Mouse (Mus musculus): ENCODE measurements around the gene Ufd1. TPM values are rescaled to one million over a fixed set of nuclear protein-coding genes. Genes with fewer than 3 reads are reported as not detected.
A peak's percentile ranks its signal among the peaks of the same experiment; 100 is the strongest.

Gene Ufd1
- 118 and 120 TPM in 2 replicates for polyA plus RNA-seq (2016; fragmentation: Nextera tagmentation; extraction: Ambion mirVana)

DNA sequence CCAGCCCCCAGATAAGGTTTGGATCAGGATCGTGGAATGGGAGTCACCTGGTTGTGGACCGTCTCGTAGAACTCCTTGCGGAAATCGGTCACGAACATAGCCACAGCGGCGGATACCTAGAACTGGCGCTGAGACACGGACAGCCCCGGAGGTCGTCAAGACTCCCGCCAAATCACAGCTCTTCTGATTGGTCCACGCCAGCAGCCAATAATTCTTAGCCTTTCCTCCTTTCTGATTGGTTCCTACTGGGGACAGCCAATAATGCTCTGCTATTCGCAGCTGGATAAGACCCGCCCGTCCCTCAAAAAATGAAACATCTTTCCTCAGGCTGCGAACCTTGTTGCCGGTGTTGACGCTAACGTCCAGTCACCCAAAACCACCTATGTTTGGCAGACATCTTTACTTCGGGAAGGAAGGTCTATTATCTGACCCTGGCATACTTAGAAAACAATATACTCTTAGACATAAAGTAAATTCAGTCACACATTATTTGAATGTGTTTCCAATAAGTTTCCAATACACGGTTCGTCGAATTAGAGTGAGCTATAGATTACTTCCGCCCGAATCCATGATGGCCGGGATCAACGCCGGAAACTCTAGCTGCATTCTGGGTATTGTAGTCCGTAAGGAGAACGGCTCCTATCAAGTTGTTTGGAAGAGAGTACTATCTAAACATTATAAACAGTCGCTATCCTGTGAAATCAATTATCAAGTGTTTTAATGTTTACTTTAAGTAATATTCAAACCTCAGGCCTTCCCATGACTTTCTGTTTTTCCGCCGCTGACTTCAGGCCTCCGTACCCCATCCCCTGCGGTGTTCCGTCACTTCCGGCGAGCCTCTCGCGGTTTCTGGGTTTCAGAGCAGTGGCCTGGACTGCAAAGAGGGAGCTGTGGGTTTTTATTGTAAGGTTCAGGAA, at the start of gene Ufd1, which contains the start of gene Cdc45:
Gene Ufd1 (plus strand): TSS at position 312 of the 917 bp plus-strand sequence.
Gene Cdc45 (minus strand): TSS at position 520 of the 917 bp plus-strand sequence.
- H3K9ac ChIP-seq (replicated peaks) = peak within 1 kb of the TSS; percentile 86
- ATAC-seq (ENCODE audit: insufficient number of reproducible peaks, insufficient read depth, low FRiP score, low TSS enrichment, low read depth) = peak; percentile 95
- no peaks in the 10 kb centered on the region for H3K27me3 ChIP-seq
- peaks cover 20% of the 10 kb centered on the region for H3K4me1 ChIP-seq (replicated peaks)
- peaks cover 52% of the 10 kb centered on the region for H3K36me3 ChIP-seq
- H3K4me3 ChIP-seq (replicated peaks) = peak within 1 kb of the TSS; percentile 78
- peak within 1 kb of the TSS; percentile 81 for H3K4me2 ChIP-seq
- under 1% methylated on average over 42 of the region's 42 CpGs for WGBS
- H3K9me3 ChIP-seq = no peaks in the 10 kb centered on the region
- peak within 1 kb of the TSS; percentile 82 for H3K27ac ChIP-seq

- H3K4me3 ChIP-seq (replicated peaks) = no peak overlapping the region
- H3K27ac ChIP-seq = no peak overlapping the region
- no peak overlapping the region for H3K9ac ChIP-seq (replicated peaks)
- no peaks in the 10 kb centered on the region for H3K27me3 ChIP-seq
- ATAC-seq (ENCODE audit: insufficient number of reproducible peaks, insufficient read depth, low FRiP score, low TSS enrichment, low read depth) = no peak
- no peak overlapping the region for H3K4me2 ChIP-seq
- WGBS = 63% methylated on average over 3 of the region's 3 CpGs
- H3K9me3 ChIP-seq = no peaks in the 10 kb centered on the region
- H3K4me1 ChIP-seq (replicated peaks) = no peaks in the 10 kb centered on the region
- no peaks in the 10 kb centered on the region for H3K36me3 ChIP-seq
Measured at GRCm38 (mm10) chr16:18762960-18763359, 48.6 kb upstream of the Ufd1 start.

DNA sequence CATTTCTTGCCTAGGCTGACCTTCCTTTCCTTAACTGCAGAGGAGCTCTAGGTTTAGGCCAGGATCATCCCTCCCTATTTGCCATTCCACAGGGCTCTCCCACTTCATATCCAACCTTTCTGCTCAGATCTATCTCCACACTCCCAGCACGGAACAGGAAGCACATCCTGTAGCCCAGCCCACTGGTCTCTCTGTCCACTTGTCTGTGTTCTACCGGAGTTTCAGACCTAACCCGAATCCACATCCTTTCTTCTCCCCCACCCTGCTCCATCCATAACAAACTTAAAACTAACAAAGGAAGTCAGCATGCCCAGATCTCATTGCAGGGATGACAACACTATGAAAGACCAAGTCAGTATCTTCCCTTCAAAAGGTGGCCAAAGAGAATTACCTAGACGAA, 45.2 kb upstream of the Ufd1 start:
- H3K9ac ChIP-seq (replicated peaks) = no peak overlapping the region
- no peak for ATAC-seq (ENCODE audit: insufficient number of reproducible peaks, insufficient read depth, low FRiP score, low TSS enrichment, low read depth)
- no peaks in the 10 kb centered on the region for H3K36me3 ChIP-seq
- 78% methylated on average over 4 of the region's 4 CpGs for WGBS
- H3K9me3 ChIP-seq = no peaks in the 10 kb centered on the region
- no peaks in the 10 kb centered on the region for H3K4me1 ChIP-seq (replicated peaks)
- no peaks in the 10 kb centered on the region for H3K27me3 ChIP-seq
- H3K4me3 ChIP-seq (replicated peaks) = no peak overlapping the region
- H3K27ac ChIP-seq = no peak overlapping the region
- no peak overlapping the region for H3K4me2 ChIP-seq

- no peak overlapping the region for H3K4me3 ChIP-seq (replicated peaks)
- no peak overlapping the region for H3K27ac ChIP-seq
- no peak overlapping the region for H3K4me2 ChIP-seq
- H3K4me1 ChIP-seq (replicated peaks) = no peaks in the 10 kb centered on the region
- no peaks in the 10 kb centered on the region for H3K9me3 ChIP-seq
- H3K9ac ChIP-seq (replicated peaks) = no peak overlapping the region
- no peak for ATAC-seq (ENCODE audit: insufficient number of reproducible peaks, insufficient read depth, low FRiP score, low TSS enrichment, low read depth)
- H3K36me3 ChIP-seq = no peaks in the 10 kb centered on the region
- peaks cover 12% of the 10 kb centered on the region for H3K27me3 ChIP-seq
- 78% methylated on average over 1 of the region's 1 CpGs for WGBS
Measured at GRCm38 (mm10) chr16:18769501-18769900, 42.1 kb upstream of the Ufd1 start.

DNA sequence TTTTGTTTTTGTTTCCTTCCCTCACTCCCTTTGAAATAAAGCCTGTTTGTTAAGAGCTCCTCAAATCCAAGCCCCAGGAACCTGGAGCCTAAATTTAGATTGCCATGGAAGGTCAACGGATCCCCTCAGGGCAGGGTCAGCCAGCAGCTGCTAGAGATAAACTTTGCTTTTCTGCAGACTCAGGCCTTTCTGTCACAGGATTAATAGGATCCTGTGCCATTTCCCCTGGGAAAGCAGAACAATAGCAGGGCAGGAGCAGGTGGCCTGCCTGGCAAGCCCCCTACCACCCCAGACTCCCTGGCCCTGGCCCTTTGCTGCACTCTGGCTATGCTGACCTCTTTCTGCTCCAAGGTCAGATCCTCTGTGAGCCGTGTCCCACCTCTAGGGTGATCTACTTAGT, 37.6 kb upstream of the Ufd1 start:
- Histone ChIP-seq H3K4me3 (replicated peaks) (no peak overlapping the region), H3K9me3 (no peaks in the 10 kb centered on the region), H3K9ac (replicated peaks) (no peak overlapping the region), H3K4me2 (no peak overlapping the region), H3K27ac (no peak overlapping the region), H3K4me1 (replicated peaks) (peaks cover 15% of the 10 kb centered on the region), H3K36me3 (no peaks in the 10 kb centered on the region), H3K27me3 (peaks cover 57% of the 10 kb centered on the region)
- ATAC-seq (ENCODE audit: insufficient number of reproducible peaks, insufficient read depth, low FRiP score, low TSS enrichment, low read depth) = no peak
- WGBS = 33% methylated on average over 2 of the region's 2 CpGs

DNA sequence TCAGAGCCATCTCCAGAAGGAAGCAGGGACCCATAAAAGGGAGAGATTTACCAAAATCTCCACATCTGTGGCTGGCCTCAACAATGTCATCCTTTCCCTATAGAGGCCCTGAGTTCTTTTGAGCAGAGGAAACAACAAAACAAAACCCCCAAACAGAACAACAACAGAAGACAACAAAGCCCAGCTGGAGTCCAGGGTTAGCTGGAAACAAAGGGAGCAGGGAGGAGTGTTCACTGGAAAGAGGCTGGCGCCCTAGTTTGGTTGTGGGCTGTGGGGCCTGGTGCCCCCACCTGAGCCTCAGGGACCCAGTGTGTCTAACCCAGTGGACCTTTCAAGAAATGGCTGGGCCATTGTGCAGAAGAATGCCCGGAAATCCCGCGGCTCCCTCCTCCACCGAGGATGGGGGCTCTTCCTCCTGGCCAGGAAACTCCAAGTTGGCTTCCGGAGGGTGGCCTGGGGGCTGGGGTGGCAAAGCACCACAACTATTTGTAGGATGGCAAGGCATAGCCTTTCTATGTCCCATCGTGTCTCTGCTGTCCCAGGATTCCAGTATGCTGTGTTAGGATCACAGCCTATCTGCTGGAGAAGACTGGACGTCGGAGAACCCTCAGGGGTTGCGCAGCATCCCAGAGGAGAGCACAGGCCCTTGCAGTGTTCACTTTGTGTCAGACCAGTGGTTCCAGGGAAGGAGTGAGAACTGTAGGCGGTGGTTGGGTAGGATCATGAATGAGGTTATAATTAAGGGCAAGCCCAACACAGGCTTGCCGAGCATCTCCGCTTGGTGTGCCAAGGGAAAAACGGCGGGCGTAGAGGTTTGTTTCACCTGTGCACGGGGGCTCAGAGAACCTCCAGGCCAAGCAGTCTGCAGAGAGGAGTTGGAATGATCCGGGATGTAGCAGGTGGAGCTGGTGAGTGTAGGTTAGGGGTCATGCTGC, 35.7 kb upstream of the Ufd1 start:
- Histone ChIP-seq H3K4me1 (replicated peaks) (peaks cover 15% of the 10 kb centered on the region), H3K27me3 (peaks cover 69% of the 10 kb centered on the region), H3K9ac (replicated peaks) (no peak overlapping the region), H3K4me2 (peak overlapping the region; percentile 69), H3K4me3 (replicated peaks) (peak overlapping the region; percentile 44), H3K9me3 (no peaks in the 10 kb centered on the region), H3K27ac (0 out of 2 replicates have a peak overlapping the region, but pooled peaks have one; percentile 23), H3K36me3 (peaks cover 10% of the 10 kb centered on the region; the same call in 1 of the 2 replicates)
- ATAC-seq (ENCODE audit: insufficient number of reproducible peaks, insufficient read depth, low FRiP score, low TSS enrichment, low read depth) = no peak
- WGBS = 38% methylated on average over 18 of the region's 18 CpGs

DNA sequence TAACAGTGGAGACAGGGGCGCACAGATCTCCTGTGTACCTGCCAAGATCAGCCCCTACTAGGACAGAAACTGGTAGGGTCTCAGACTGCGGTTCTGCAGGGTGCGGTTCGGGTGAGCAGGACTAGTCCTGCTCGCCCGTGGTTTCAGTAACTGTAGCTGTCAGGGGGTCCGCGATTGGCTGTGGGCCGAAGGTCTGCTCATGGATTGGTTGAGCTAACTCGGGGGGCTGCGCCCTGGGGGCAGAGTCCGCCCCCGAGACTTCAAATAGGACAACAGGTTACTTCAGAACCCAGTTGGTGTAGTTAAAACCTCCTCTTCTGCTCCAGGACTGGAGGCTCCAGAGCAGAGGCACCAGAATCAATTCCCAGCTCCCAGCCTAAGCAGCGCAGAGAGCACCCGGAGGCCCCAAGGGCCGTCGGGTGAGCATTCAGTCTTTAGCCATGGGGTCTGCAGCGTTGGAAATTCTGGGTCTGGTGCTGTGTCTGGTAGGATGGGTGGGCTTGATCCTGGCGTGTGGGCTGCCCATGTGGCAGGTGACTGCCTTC, 35.0 kb upstream of the Ufd1 start, which contains the start of gene Cldn5:
Gene Cldn5 (plus strand): TSS at position 292 of the 545 bp plus-strand sequence.
- Histone ChIP-seq H3K4me3 (replicated peaks) (peak within 1 kb of the TSS; percentile 44), H3K27ac (0 out of 2 replicates have a peak within 1 kb of the TSS, but pooled peaks have one; percentile 23), H3K4me2 (peak within 1 kb of the TSS; percentile 69), H3K9me3 (no peaks in the 10 kb centered on the region), H3K36me3 (peaks cover 17% of the 10 kb centered on the region), H3K4me1 (replicated peaks) (peaks cover 15% of the 10 kb centered on the region), H3K9ac (replicated peaks) (peak within 1 kb of the TSS; percentile 50), H3K27me3 (peaks cover 69% of the 10 kb centered on the region)
- WGBS = 4% methylated on average over 19 of the region's 19 CpGs
- ATAC-seq (ENCODE audit: insufficient number of reproducible peaks, insufficient read depth, low FRiP score, low TSS enrichment, low read depth) = peak; percentile 47

DNA sequence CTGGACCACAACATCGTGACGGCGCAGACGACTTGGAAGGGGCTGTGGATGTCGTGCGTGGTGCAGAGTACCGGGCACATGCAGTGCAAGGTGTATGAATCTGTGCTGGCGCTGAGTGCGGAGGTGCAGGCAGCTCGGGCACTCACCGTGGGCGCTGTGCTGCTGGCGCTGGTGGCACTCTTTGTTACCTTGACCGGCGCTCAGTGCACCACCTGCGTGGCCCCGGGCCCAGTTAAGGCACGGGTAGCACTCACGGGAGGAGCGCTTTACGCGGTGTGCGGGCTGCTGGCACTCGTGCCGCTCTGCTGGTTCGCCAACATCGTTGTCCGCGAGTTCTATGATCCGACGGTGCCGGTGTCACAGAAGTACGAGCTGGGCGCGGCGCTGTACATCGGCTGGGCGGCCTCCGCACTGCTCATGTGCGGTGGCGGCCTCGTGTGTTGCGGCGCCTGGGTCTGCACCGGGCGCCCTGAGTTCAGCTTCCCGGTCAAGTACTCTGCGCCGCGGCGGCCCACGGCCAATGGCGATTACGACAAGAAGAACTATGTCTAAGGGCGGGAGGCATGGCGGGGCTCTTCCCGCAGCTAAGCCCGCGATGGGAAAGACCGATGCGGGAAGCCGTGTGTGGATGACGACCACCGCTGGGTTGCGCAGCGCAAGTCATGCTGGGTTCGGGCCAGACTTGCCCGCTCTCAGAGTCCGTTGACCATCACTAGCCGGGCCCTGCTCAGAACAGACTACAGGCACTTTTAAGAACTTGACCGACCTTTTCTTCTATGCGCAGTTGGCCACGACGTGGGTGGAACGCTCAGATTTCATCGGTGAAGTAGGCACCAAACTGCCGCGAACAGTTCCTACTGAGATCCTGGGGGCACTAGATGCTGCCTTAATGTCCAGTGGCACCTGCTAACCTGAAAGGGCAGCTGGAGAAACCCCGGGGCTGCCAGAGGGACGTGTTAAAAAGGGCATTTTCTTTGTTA, 34.2 kb upstream of the Ufd1 start:
- Histone ChIP-seq H3K9me3 (no peaks in the 10 kb centered on the region), H3K27ac (no peak overlapping the region), H3K9ac (replicated peaks) (peak overlapping the region; percentile 50), H3K4me2 (peak overlapping the region; percentile 69), H3K4me1 (replicated peaks) (peaks cover 15% of the 10 kb centered on the region), H3K36me3 (peaks cover 24% of the 10 kb centered on the region), H3K27me3 (peaks cover 69% of the 10 kb centered on the region), H3K4me3 (replicated peaks) (peak overlapping the region; percentile 44)
- 4% methylated on average over 80 of the region's 80 CpGs for WGBS
- ATAC-seq (ENCODE audit: insufficient number of reproducible peaks, insufficient read depth, low FRiP score, low TSS enrichment, low read depth) = peak; percentile 39; the same call in 1 of the 2 replicates

- H3K4me1 ChIP-seq (replicated peaks) = peaks cover 15% of the 10 kb centered on the region
- no peak overlapping the region for H3K27ac ChIP-seq
- H3K9me3 ChIP-seq = no peaks in the 10 kb centered on the region
- WGBS = 72% methylated on average over 2 of the region's 2 CpGs
- H3K4me3 ChIP-seq (replicated peaks) = peak overlapping the region; percentile 44; the same call in 1 of the 2 replicates
- H3K36me3 ChIP-seq = peaks cover 32% of the 10 kb centered on the region
- H3K4me2 ChIP-seq = peak overlapping the region; percentile 69; the same call in 1 of the 2 replicates
- no peak for ATAC-seq (ENCODE audit: insufficient number of reproducible peaks, insufficient read depth, low FRiP score, low TSS enrichment, low read depth)
- H3K9ac ChIP-seq (replicated peaks) = no peak overlapping the region
- H3K27me3 ChIP-seq = peaks cover 66% of the 10 kb centered on the region
Measured at GRCm38 (mm10) chr16:18778461-18778860, 33.1 kb upstream of the Ufd1 start.

DNA sequence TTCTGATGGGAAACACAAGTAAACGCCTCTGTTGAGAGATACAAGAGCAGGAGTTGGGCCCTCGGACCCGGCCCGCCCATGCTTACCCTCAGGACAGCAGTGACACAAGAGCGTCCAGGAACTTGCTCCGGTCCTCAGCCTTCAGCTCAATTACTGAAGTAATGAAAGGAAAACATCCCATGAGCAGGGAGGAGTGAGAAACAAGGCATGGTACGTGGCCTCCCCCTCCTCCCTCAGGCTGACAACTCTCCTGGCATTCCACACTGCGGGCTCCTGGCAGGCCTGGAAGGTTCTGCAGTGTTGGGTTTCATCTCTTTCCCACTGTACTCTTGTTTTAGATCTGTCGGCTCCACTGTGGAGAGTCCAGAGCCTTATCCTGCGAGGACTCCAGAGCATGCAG, 29.8 kb upstream of the Ufd1 start:
- H3K9ac ChIP-seq (replicated peaks) = no peak overlapping the region
- no peak overlapping the region for H3K4me2 ChIP-seq
- H3K27ac ChIP-seq = no peak overlapping the region
- ATAC-seq (ENCODE audit: insufficient number of reproducible peaks, insufficient read depth, low FRiP score, low TSS enrichment, low read depth) = no peak
- peaks cover 10% of the 10 kb centered on the region for H3K4me1 ChIP-seq (replicated peaks)
- no peaks in the 10 kb centered on the region for H3K9me3 ChIP-seq
- H3K36me3 ChIP-seq = peaks cover 63% of the 10 kb centered on the region
- no peak overlapping the region for H3K4me3 ChIP-seq (replicated peaks)
- peaks cover 34% of the 10 kb centered on the region for H3K27me3 ChIP-seq
- 88% methylated on average over 10 of the region's 10 CpGs for WGBS
